Mouse (Mus musculus) heart, postnatal 14 days (tissue): ENCODE results near the gene Tenm2. TPM values are rescaled to one million over a fixed set of nuclear protein-coding genes. Genes with fewer than 3 reads are reported as not detected.

Source experiments
- DNase-seq, 2 experiments: peaks; one replicate each; pipeline ENCODE4 v3.0.0; 2021 to 2022
- intact Hi-C: fragments of 180-260 bp; cut with DNase I; formaldehyde crosslinking; loops from one replicate; pipeline ENCODE4 v1.15.1; 2025
- total RNA-seq, 2 experiments: library from RNA; stranded (reverse); gene quantifications; 2 replicates each; pipeline ENCODE4 v1.2.3; 2021

Gene Tenm2
- total RNA-seq, 2 experiments from 2014 or later: 0.02 to 0.19 TPM

GRCm38 (mm10) chr11:36512468-36512867 is 723.3 kb downstream of the Tenm2 start:
- intact Hi-C loops: no loop called here

DNA sequence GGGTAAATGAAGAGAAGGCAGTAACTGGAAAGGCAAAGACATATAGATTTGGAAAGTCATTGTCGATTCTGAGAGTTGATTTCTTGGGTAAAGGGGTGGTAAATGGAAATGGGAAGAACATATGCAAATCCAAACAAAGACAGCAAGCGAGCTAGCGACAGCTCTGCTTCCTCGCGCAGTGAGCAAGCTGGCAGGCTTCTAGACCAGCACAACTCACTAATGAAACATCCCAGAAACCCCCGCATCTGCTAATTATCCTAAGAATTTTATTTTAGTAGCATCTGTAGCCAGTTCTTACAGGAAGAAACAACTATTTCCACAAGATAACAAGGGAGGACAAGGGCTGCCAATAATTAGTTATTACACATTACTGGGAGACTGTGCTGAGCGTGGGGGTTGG is 727.5 kb downstream of the Tenm2 start:
- intact Hi-C loops: no loop called here
- DNase-seq: no peak

More at GRCm38 (mm10) chr11:36512468-36512867, 723.3 kb downstream of the Tenm2 start:
- no peak for DNase-seq

- intact Hi-C loops: no loop called here
- DNase-seq: no peak
These were observed 740.7 kb downstream of the Tenm2 start for GRCm38 (mm10) chr11:36494898-36495548.

- no peak for DNase-seq
- intact Hi-C loops: no loop called here
These were observed 743.5 kb downstream of the Tenm2 start for GRCm38 (mm10) chr11:36492274-36492673.

- peak in 1 of 2 experiments; percentile 26 for DNase-seq
- intact Hi-C loops: no loop called here
These were observed 745.7 kb downstream of the Tenm2 start for GRCm38 (mm10) chr11:36490085-36490484.

GRCm38 (mm10) chr11:36488666-36489065 is 747.1 kb downstream of the Tenm2 start:
- DNase-seq: no peak
- intact Hi-C loops: loop anchor here (10.0 kb wide), 1 partner anchor 444 kb away; no protein-coding TSS in a partner anchor

GRCm38 (mm10) chr11:36486092-36486491 is 749.7 kb downstream of the Tenm2 start:
- intact Hi-C loops: loop anchor here (10.0 kb wide), 1 partner anchor 441 kb away; no protein-coding TSS in a partner anchor
- no peak for DNase-seq

- DNase-seq: no peak
- intact Hi-C loops: loop anchor here (10.0 kb wide), 1 partner anchor 440 kb away; no protein-coding TSS in a partner anchor
These were observed 751.2 kb downstream of the Tenm2 start for GRCm38 (mm10) chr11:36484466-36485069.

GRCm38 (mm10) chr11:36482136-36482535 is 753.6 kb downstream of the Tenm2 start:
- intact Hi-C loops: loop anchor here (10.0 kb wide), 1 partner anchor 437 kb away; no protein-coding TSS in a partner anchor
- peak in 1 of 2 experiments; percentile 15 for DNase-seq

DNA sequence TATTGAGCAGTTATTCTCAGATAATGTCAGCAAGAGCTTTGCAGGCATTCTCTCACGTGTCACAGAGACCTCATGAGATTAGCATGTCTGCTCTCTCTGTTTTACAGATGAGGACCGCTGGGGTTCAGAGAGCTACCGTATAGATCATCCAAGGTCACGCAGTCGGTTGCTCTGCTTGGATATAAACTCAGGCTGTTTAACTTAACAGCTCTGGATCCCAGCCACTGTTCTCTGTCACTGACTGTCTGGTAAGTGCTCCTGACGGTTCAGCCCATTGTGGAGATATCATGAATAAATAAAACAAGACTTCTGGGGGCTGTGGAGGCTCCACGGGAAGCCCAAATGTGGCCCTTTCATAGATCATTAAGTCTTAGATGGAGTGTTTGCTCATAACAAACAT is 754.2 kb downstream of the Tenm2 start:
- no peak for DNase-seq
- intact Hi-C loops: loop anchor here (10.0 kb wide), 1 partner anchor 437 kb away; no protein-coding TSS in a partner anchor

- intact Hi-C loops: loop anchor here (10.0 kb wide), 1 partner anchor 436 kb away; no protein-coding TSS in a partner anchor
- DNase-seq: no peak
These were observed 754.7 kb downstream of the Tenm2 start for GRCm38 (mm10) chr11:36481086-36481485.

- intact Hi-C loops: no loop called here
These were observed 765.8 kb downstream of the Tenm2 start for GRCm38 (mm10) chr11:36469811-36470551.

GRCm38 (mm10) chr11:36458451-36458850 is 777.3 kb downstream of the Tenm2 start:
- DNase-seq: no peak
- intact Hi-C loops: no loop called here

More at GRCm38 (mm10) chr11:36469811-36470551, 765.8 kb downstream of the Tenm2 start:
- no peak for DNase-seq

GRCm38 (mm10) chr11:36454076-36454475 is 781.7 kb downstream of the Tenm2 start:
- no peak for DNase-seq
- intact Hi-C loops: no loop called here

DNA sequence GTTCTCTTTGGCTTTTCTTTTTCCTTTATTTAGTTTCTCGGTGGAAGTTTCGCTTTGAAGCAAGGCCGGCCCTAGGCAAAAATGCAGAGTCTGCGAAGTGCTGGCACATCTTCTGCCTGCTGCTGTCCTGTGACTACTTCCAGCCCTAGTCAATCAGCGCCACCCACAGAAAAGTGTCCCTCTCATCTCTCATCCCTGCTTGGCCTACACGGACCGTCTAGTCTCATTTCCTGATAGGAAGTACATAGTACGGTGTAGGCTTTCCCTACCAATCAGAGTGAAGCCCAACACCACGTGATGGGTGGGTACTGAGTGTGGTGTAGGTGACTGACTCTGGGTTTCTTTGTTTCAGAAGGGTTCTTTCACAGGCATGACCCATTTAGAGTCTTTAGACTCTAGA is 783.3 kb downstream of the Tenm2 start:
- intact Hi-C loops: no loop called here
- no peak for DNase-seq

DNA sequence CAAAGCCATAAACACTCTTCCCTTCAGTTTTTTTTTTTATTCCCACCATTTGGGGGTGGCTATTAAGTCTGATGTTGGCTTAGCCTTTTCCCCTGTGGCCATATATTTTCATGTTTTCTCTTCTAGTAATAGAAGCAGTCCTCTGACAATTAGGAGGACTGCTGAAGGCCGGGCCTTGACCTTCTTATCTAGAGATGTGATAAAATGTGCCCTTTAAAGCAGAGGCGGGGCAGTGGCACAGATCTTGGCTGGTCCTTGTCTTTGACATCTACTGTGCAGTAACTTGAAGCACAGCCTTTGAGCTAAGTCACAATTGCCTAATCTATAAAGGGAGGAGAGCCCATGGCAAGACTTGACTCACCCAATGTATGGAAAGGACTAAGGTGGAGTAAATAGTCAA is 789.4 kb downstream of the Tenm2 start:
- intact Hi-C loops: no loop called here

GRCm38 (mm10) chr11:36443821-36444220 is 791.9 kb downstream of the Tenm2 start:
- intact Hi-C loops: no loop called here
- no peak for DNase-seq

More for the DNA sequence above, 789.4 kb downstream of the Tenm2 start:
- no peak for DNase-seq

DNA sequence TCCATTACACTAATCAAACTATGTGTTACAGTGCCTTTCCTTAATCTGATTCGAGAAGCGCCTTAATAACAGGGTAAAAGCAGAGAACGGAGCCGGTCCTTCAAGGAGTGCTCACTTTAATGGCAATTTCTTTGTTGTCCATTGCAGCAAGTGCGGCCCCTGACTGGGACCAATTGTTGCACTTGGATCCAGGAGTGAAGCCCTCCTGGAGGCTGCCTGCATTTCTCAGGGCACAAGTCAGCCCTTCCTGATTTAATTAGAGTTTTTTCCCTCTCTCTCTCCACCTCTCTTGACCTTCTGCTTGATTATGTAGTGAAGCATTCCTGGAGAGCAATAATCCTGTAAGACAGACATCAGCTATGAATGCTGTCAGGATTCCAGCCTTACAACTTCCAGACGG is 794.0 kb downstream of the Tenm2 start:
- no peak for DNase-seq
- intact Hi-C loops: no loop called here

DNA sequence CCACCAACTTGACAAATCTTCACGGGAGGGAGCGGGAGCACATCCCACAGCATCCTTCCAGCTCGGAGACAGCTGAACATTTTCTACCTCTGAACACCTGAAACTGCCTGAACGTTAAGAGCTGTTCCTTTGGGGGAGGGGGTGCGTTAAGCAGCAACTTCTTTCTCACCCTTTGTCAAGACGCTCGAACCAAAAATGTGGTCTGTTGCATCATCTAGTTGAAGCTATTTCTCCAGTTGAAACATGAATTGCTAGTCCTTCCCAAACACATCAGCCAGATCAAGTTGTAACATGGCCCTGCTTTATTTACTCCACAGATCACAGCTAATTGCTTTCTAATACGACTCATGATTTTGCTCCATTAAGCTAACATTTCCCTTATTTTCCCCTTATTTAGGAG is 799.5 kb downstream of the Tenm2 start:
- intact Hi-C loops: no loop called here
- no peak for DNase-seq

- DNase-seq: no peak
- intact Hi-C loops: no loop called here
These were observed 806.8 kb downstream of the Tenm2 start for GRCm38 (mm10) chr11:36428947-36429346.

DNA sequence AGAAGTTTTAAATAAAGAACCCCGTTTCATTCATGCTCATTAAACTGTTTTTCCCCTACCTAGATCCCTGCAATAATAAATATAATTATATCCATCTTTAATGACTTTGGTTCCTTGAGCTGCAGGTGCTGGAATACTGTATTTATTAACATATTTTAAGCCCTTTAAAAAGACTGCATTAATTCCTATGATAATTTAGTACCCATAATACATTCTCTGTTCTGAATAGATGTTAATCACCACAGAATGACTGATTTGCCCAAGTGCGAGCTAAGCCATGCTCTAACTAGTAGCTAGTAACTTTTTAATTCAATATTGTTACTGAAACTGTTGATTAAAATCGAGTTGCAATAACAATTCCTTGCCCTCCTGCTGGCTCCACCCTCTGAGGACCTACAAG is 810.8 kb downstream of the Tenm2 start:
- DNase-seq: no peak
- intact Hi-C loops: no loop called here
